Mouse (Mus musculus): ENCODE results near the gene Ndc1. TPM values are rescaled to one million over a fixed set of nuclear protein-coding genes. Genes with fewer than 3 reads are reported as not detected.
"Not testable (repeated sequence)": the region's sequence is repeated elsewhere in the genome, so short reads cannot be mapped to it uniquely, and the experiment has no call there.

Ndc1 gene
- polyA plus RNA-seq, 1 experiment from 2014 or later = 19.9 TPM

DNA sequence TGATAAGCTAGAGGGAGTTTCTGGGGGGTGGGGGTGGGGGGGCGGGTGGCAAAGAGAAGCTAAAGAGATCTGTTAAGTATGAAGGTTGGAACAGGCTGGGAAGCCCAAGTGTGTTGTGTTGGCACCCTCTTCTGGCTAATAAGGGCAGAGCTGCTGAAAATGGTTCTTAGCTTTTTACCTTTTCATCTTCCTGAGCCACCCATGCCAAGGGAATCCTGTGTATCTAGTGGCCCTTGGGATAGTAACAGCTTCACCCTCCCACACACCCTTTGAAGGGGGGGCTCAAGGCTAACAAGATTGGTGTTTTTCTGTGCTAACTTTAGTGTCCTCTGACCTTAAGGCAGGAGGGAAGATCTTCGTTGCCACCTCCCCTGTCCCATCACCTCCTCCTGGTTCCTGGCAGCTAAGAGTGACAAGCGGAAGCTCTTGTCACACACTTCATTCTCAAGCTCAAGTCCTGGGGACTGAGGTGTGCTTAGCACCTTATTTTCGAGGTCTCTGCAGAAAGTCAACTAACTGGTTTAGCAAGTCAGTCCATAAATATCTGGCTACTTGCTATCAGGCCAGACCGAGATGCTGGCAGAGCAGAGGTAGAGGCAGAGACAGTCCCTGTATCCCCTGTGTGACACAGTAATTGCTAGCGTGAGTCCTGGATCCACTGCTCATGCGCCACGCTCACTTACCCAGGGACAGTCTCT lies 18.1 kb upstream of the Ndc1 start:
- Histone ChIP-seq H3K27me3 (no peaks in the 10 kb centered on the region), H3K27ac (replicated peaks) (no peak overlapping the region), H3K4me1 (replicated peaks) (peaks cover 14% of the 10 kb centered on the region), H3K9ac (no peak overlapping the region), H3K4me3 (no peak overlapping the region), H3K9me3 (no peaks in the 10 kb centered on the region), H3K36me3 (0 out of 2 replicates have a peak, but pooled peaks cover 12% of the 10 kb centered on the region), H3K4me2 (no peak overlapping the region)
- WGBS = 79% methylated on average over 8 of the region's 8 CpGs
- peak; percentile 49; the same call in 1 of the 2 replicates for ATAC-seq (ENCODE audit: low FRiP score, low read depth)

DNA sequence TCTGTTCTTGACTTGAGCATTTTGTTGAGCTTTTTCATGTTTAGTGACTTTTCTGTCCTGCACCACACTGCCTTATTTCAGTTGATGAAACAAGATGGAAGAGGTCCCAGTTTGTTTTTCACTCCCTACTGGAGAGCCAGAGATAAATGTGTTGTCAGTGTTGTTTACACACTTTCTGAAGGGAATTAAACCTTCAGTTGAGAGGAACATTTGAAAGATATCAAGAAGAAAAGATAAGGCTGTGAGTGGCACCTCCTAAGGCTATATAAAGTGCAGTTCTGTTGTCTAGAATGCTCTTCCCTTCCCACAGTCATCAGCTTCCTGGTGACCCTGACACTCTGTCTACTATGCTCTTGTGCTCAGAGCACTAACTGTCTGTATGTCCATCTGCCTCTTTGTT lies 16.2 kb upstream of the Ndc1 start:
- no peak for ATAC-seq (ENCODE audit: low FRiP score, low read depth)
- Histone ChIP-seq H3K9me3 (no peaks in the 10 kb centered on the region), H3K4me3 (no peak overlapping the region), H3K27me3 (no peaks in the 10 kb centered on the region), H3K27ac (replicated peaks) (no peak overlapping the region), H3K4me1 (replicated peaks) (peaks cover 14% of the 10 kb centered on the region), H3K9ac (no peak overlapping the region), H3K36me3 (0 out of 2 replicates have a peak, but pooled peaks cover 12% of the 10 kb centered on the region), H3K4me2 (no peak overlapping the region)

DNA sequence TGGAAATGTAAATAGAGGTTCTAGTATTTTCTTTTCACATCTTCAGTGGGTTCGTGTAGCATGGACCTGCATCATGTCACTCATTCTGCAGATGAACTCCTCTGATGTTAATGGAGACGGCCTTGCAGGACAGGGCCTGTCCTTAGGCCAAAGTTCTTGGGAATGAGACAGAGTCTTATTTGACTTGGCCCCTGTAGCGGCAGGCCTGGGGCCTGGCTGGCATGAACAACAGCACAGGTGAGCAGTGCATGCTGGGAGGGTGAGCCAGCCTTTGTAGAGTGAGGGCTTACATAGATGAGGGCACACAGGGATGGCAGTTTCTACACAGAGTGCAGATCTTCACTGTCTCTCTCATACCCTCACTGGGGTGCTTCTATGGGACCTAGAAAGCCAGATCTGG lies 14.0 kb upstream of the Ndc1 start:
- H3K36me3 ChIP-seq = 0 out of 2 replicates have a peak, but pooled peaks cover 15% of the 10 kb centered on the region
- no peaks in the 10 kb centered on the region for H3K9me3 ChIP-seq
- no peaks in the 10 kb centered on the region for H3K27me3 ChIP-seq
- H3K4me2 ChIP-seq = no peak overlapping the region
- WGBS = 94% methylated on average over 3 of the region's 3 CpGs
- 0 out of 2 replicates have a peak overlapping the region, but pooled peaks have one; percentile 22 for H3K27ac ChIP-seq (replicated peaks)
- H3K4me3 ChIP-seq = no peak overlapping the region
- H3K9ac ChIP-seq = no peak overlapping the region
- ATAC-seq (ENCODE audit: low FRiP score, low read depth) = no peak
- peaks cover 8% of the 10 kb centered on the region for H3K4me1 ChIP-seq (replicated peaks)

DNA sequence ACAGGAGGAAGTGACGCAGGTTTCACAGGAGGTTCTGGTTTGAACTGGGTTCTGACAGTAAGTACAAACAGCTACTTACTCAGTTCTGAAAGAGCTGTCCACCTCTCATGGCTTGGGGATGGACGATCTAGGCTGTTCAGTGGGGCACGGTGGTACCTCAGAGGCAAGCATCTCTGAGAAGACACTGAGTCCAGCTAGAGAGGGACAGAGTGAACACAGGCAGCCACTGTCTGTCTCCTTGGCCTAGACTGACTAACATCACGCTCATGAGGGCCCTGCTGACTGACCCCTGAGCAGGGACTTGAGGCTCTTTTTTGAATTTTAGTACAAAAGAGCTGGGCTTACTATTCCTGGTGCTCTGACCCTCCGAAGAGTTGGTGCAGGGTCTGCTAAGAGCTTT lies 13.5 kb upstream of the Ndc1 start:
- no peaks in the 10 kb centered on the region for H3K9me3 ChIP-seq

DNA sequence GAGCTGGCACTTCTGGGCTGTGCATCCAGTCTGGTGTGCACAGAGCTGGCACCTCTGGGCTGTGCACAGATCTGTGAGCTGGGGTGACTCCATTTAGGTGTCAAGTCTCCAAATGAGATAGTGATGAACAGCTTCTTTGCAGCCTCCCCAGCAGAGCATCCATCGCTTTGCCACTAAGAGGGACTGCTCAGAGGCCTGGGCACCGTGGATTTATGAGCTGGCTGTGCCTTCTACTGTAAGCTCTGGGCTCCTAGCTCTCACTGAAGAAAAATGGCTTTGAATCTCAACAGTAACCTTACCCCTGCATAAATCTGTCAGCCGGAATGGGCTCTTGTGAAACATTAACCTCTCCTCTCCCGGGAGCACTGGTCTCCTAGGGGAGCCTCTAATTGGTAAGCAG lies 13.0 kb upstream of the Ndc1 start:
- H3K9ac ChIP-seq = no peak overlapping the region
- H3K9me3 ChIP-seq = no peaks in the 10 kb centered on the region
- no peaks in the 10 kb centered on the region for H3K4me1 ChIP-seq (replicated peaks)
- WGBS = 31% methylated on average over 4 of the region's 4 CpGs
- 0 out of 2 replicates have a peak, but pooled peaks cover 16% of the 10 kb centered on the region for H3K36me3 ChIP-seq
- ATAC-seq (ENCODE audit: low FRiP score, low read depth) = peak; percentile 66; the same call in 1 of the 2 replicates
- peak overlapping the region; percentile 22; the same call in 1 of the 2 replicates for H3K27ac ChIP-seq (replicated peaks)
- H3K27me3 ChIP-seq = no peaks in the 10 kb centered on the region
- no peak overlapping the region for H3K4me3 ChIP-seq
- no peak overlapping the region for H3K4me2 ChIP-seq

More for the DNA sequence above, 13.5 kb upstream of the Ndc1 start:
- Histone ChIP-seq H3K4me1 (replicated peaks) (peaks cover 3% of the 10 kb centered on the region; the same call in 1 of the 2 replicates), H3K4me3 (no peak overlapping the region), H3K36me3 (0 out of 2 replicates have a peak, but pooled peaks cover 16% of the 10 kb centered on the region), H3K9ac (no peak overlapping the region), H3K27me3 (no peaks in the 10 kb centered on the region), H3K4me2 (no peak overlapping the region), H3K27ac (replicated peaks) (peak overlapping the region; percentile 22; the same call in 1 of the 2 replicates)
- 69% methylated on average over 5 of the region's 5 CpGs for WGBS
- ATAC-seq (ENCODE audit: low FRiP score, low read depth) = no peak

GRCm38 (mm10) chr4:107357172-107357571 lies 10.4 kb upstream of the Ndc1 start:
- not testable (repeated sequence) for H3K4me2 ChIP-seq; ATAC-seq (ENCODE audit: low FRiP score, low read depth); H3K27ac ChIP-seq (replicated peaks); H3K9ac ChIP-seq; H3K27me3 ChIP-seq; H3K4me1 ChIP-seq (replicated peaks); H3K4me3 ChIP-seq; H3K9me3 ChIP-seq; H3K36me3 ChIP-seq
- 60% methylated on average over 8 of the region's 8 CpGs for WGBS

GRCm38 (mm10) chr4:107358460-107358859 lies 9.1 kb upstream of the Ndc1 start:
- no peak for ATAC-seq (ENCODE audit: low FRiP score, low read depth)

GRCm38 (mm10) chr4:107360457-107361145 lies 7.0 kb upstream of the Ndc1 start:
- WGBS = 90% methylated on average over 7 of the region's 7 CpGs
- Histone ChIP-seq H3K9me3 (no peaks in the 10 kb centered on the region), H3K36me3 (peaks cover 8% of the 10 kb centered on the region; the same call in 1 of the 2 replicates), H3K9ac (no peak overlapping the region), H3K4me2 (no peak overlapping the region), H3K4me3 (no peak overlapping the region), H3K27ac (replicated peaks) (no peak overlapping the region), H3K27me3 (no peaks in the 10 kb centered on the region), H3K4me1 (replicated peaks) (no peaks in the 10 kb centered on the region)
- ATAC-seq (ENCODE audit: low FRiP score, low read depth) = no peak

More at GRCm38 (mm10) chr4:107358460-107358859, 9.1 kb upstream of the Ndc1 start:
- WGBS = 86% methylated on average over 3 of the region's 3 CpGs
- H3K9ac ChIP-seq = no peak overlapping the region
- peaks cover 8% of the 10 kb centered on the region; the same call in 1 of the 2 replicates for H3K36me3 ChIP-seq
- H3K9me3 ChIP-seq = no peaks in the 10 kb centered on the region
- no peak overlapping the region for H3K27ac ChIP-seq (replicated peaks)
- H3K4me3 ChIP-seq = no peak overlapping the region
- H3K4me2 ChIP-seq = no peak overlapping the region
- no peaks in the 10 kb centered on the region for H3K4me1 ChIP-seq (replicated peaks)
- no peaks in the 10 kb centered on the region for H3K27me3 ChIP-seq

DNA sequence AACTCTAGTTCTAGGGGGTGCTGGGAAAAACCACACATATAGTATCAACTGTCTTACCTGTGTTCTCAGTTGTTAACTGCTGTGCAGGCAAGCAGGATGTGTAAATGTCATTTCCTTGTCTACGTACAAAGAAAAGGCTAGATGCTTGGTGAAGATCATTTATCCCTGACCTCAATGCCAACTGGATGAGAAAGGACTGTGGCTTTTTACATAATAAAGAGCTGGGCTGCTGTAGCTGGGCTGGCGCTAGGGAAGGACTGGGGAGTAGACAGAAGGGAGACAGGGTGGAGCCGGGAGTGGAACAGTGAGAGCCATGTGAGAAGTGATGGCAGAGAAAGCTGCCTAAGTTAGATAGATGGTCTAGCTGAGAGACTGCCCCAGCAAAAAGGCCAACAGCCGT lies 4.8 kb upstream of the Ndc1 start:
- Histone ChIP-seq H3K27ac (replicated peaks) (no peak overlapping the region), H3K4me2 (no peak overlapping the region), H3K4me1 (replicated peaks) (no peaks in the 10 kb centered on the region), H3K9ac (no peak overlapping the region), H3K36me3 (peaks cover 8% of the 10 kb centered on the region; the same call in 1 of the 2 replicates), H3K9me3 (no peaks in the 10 kb centered on the region), H3K27me3 (no peaks in the 10 kb centered on the region), H3K4me3 (no peak overlapping the region)
- no peak for ATAC-seq (ENCODE audit: low FRiP score, low read depth)
- WGBS = 37% methylated on average over 4 of the region's 4 CpGs

GRCm38 (mm10) chr4:107363573-107363972 lies 4.0 kb upstream of the Ndc1 start:
- 88% methylated on average over 6 of the region's 6 CpGs for WGBS
- H3K27ac ChIP-seq (replicated peaks) = no peak overlapping the region
- H3K27me3 ChIP-seq = no peaks in the 10 kb centered on the region
- H3K9me3 ChIP-seq = no peaks in the 10 kb centered on the region
- no peak overlapping the region for H3K4me3 ChIP-seq
- no peak overlapping the region for H3K4me2 ChIP-seq
- H3K4me1 ChIP-seq (replicated peaks) = peaks cover 5% of the 10 kb centered on the region
- no peak for ATAC-seq (ENCODE audit: low FRiP score, low read depth)
- H3K9ac ChIP-seq = no peak overlapping the region
- H3K36me3 ChIP-seq = peaks cover 5% of the 10 kb centered on the region; the same call in 1 of the 2 replicates

DNA sequence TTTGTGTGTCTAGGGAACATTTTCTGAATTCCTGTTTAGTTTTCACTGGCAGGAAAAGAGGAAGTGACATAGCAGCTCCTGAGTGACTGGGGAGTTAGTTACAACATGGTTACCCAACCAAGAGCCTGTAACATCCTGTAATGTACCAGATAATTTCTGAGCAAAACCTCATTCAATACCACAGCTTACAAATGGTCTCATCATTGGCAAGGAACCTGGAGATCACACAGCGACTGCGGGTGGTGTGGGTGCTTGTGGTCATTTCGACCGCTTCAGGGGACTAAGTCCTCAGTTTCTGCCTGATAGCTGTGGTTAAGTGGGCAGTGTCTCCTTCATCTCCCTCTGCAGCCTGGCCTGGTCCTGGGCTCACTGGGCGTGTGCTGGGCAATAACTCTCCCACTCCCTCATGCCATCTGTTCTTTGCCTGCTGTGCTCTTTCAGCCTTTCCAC lies 3.4 kb upstream of the Ndc1 start:
- WGBS = 89% methylated on average over 5 of the region's 5 CpGs

DNA sequence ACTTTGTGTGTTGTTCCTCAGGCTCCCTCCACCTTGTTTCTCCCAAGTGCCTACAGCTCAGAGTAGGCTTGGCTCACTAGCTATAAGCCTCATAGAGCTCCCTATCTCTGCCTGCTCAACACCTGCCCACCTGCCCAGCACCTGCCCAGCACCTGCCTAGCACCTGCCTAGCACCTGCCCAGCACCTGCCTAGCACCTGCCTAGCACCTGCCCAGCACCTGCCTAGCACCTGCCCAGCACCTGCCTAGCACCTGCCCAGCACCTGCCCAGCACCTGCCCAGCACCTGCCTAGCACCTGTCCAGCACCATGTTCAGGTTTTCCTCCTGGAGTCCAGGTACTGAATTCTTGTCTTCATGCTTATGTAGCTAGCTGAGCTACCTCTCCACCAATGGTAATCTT lies 1.2 kb upstream of the Ndc1 start:
- H3K9me3 ChIP-seq; H3K4me3 ChIP-seq; H3K4me2 ChIP-seq; H3K27me3 ChIP-seq; H3K36me3 ChIP-seq; H3K9ac ChIP-seq; H3K27ac ChIP-seq (replicated peaks); ATAC-seq (ENCODE audit: low FRiP score, low read depth): not testable (repeated sequence)
- peaks cover 13% of the 10 kb centered on the region for H3K4me1 ChIP-seq (replicated peaks)

More for the DNA sequence above, 3.4 kb upstream of the Ndc1 start:
- Histone ChIP-seq H3K27me3 (no peaks in the 10 kb centered on the region), H3K4me2 (no peak overlapping the region), H3K4me1 (replicated peaks) (peaks cover 11% of the 10 kb centered on the region), H3K27ac (replicated peaks) (no peak overlapping the region), H3K36me3 (peaks cover 4% of the 10 kb centered on the region; the same call in 1 of the 2 replicates), H3K9me3 (no peaks in the 10 kb centered on the region), H3K9ac (no peak overlapping the region), H3K4me3 (no peak overlapping the region)
- ATAC-seq (ENCODE audit: low FRiP score, low read depth) = no peak

Measured in hindbrain, embryonic 15.5 days (tissue).